Mouse (Mus musculus) heart, postnatal 0 days (tissue): Measurements from ENCODE around the gene Fzd10.

ENCODE experiments used
- CTCF ChIP-seq: IDR thresholded peaks from 2 replicates; pipeline ENCODE4 v1.5.1; 2016; ENCODE audit warnings: antibody characterized with exemption, control low read depth, low read depth
- EP300 ChIP-seq: IDR thresholded peaks from 2 replicates; pipeline ENCODE4 v1.6.1; 2016; ENCODE audit warnings: antibody characterized with exemption, low read depth

DNA sequence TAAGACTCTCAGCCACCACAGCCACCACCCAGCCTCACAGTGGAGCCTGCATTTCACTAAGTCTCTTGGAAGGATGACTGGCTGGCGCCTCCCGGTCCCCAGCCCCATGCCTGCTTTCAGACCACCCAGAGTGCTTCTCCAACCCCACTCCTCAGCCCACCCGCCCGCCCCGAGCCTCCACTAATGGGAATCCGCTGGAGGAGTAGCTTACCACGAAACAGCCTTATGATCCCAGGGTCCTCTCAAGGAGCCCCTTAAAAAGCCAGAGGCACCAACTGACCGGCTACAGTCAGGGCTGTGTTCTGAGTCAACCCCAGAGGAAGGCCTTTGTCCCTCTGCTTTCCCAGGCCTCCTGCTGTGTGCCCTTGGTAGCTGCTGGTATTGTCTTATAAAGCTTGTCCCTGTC is 19.1 kb upstream of the Fzd10 start:
- TF ChIP-seq CTCF, result no peak
- TF ChIP-seq EP300, result no peak
